ENCODE assay signal across 8 mouse cellular contexts in the genomic region with DNA sequence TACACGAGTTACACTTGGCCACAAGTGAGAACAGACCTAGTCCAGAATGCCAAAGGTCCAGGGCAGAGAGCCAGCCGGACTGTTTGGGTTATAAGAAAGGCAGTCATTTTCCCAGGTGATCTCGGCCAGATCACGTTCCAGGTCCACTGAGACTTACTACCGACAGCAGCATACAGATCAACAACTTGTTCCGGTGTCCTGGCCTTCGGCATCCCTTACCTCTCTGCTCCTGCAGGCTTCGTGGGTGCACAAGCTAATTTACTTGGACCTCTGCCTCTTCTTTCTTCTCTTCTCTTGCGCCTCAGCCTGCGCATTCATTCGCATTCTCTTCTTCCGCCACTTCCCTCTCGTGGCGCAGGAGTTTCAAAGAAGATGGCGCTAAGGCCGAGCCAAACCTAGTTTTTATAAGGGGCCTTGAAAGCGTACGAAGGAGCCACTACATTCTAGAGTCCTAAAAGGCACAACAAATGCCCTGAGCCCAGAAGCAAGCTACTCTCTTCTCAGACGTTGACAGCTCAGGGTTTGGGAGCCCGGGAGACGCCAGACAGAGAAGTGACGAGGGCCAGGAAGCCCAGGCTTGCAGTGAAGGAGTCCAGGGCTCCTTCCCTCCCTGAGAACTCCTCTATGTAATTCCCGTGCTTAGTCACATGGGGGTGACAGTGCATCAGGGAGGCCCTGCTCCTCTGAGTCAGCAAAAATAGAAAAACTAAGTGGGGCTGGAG. TPM values are rescaled to one million over a fixed set of nuclear protein-coding genes. Genes with fewer than 3 reads are reported as not detected.
DNase-seq lines count a peak whose midpoint lies in the region; ATAC-seq and TF ChIP-seq lines count a peak whose summit lies in the region.

No protein-coding gene starts in this region.

- WGBS in limb, embryonic 11.5 days, result 4% methylated on average over 23 of the region's 23 CpGs
- WGBS in midbrain, embryonic 12.5 days, result 5% methylated on average over 23 of the region's 23 CpGs

- H3K36me3 ChIP-seq in limb, embryonic 11.5 days (ENCODE audit: control insufficient read depth, insufficient read depth, low read length), result no peaks in the 10 kb centered on the region
- H3K36me3 ChIP-seq in midbrain, embryonic 12.5 days, result no peaks in the 10 kb centered on the region

- H3K27me3 ChIP-seq in limb, embryonic 11.5 days (ENCODE audit: control insufficient read depth, insufficient read depth, low read length), result no peaks in the 10 kb centered on the region
- H3K27me3 ChIP-seq in midbrain, embryonic 12.5 days, result no peaks in the 10 kb centered on the region

- peak; percentile 60 for TF ChIP-seq POLR2A in embryonic fibroblast, embryonic 13.5 days (IDR thresholded peaks at IDR 0.05; ENCODE audit: low read depth, low read length)

- no peaks in the 10 kb centered on the region for H3K4me1 ChIP-seq in embryonic fibroblast, embryonic 13.5 days (ENCODE audit: control insufficient read depth, insufficient read depth, low read length)
- no peaks in the 10 kb centered on the region for H3K4me1 ChIP-seq in limb, embryonic 11.5 days (ENCODE audit: control insufficient read depth, insufficient read depth, low read length)
- H3K4me1 ChIP-seq in midbrain, embryonic 12.5 days, result no peaks in the 10 kb centered on the region

- H3K4me2 ChIP-seq in limb, embryonic 11.5 days (ENCODE audit: low read depth, severe bottlenecking), result peak overlapping the region; percentile 60
- H3K4me2 ChIP-seq in midbrain, embryonic 12.5 days (replicated peaks), result peak overlapping the region; percentile 45

- H3K4me3 ChIP-seq in embryonic fibroblast, embryonic 13.5 days (ENCODE audit: insufficient read depth, low read length), result peak overlapping the region; percentile 5; the same call in 1 of the 2 replicates
- H3K4me3 ChIP-seq in limb, embryonic 11.5 days (ENCODE audit: low read depth, low read length), result peak overlapping the region; percentile 18
- peak overlapping the region; percentile 23 for H3K4me3 ChIP-seq in midbrain, embryonic 12.5 days

- peak overlapping the region; percentile 65 for H3K27ac ChIP-seq in embryonic fibroblast, embryonic 13.5 days (ENCODE audit: insufficient read depth, low read length)
- peak overlapping the region; percentile 47; the same call in 1 of the 2 replicates for H3K27ac ChIP-seq in limb, embryonic 11.5 days (replicated peaks; ENCODE audit: low read depth, low read length)
- H3K27ac ChIP-seq in midbrain, embryonic 12.5 days (replicated peaks), result peak overlapping the region; percentile 52; the same call in 1 of the 2 replicates

- peak overlapping the region; percentile 46 for H3K9ac ChIP-seq in limb, embryonic 11.5 days (ENCODE audit: low read length)
- peak overlapping the region; percentile 20; the same call in 1 of the 2 replicates for H3K9ac ChIP-seq in midbrain, embryonic 12.5 days (replicated peaks)

- peak; percentile 77; the same call in 1 of the 2 replicates for ATAC-seq in limb, embryonic 11.5 days (ENCODE audit: insufficient number of reproducible peaks, low FRiP score, low TSS enrichment, low read depth)
- ATAC-seq in midbrain, embryonic 12.5 days (ENCODE audit: low FRiP score, low read depth), result no peak

- H3K9me3 ChIP-seq in limb, embryonic 11.5 days (ENCODE audit: control insufficient read depth, low read length), result no peaks in the 10 kb centered on the region
- no peaks in the 10 kb centered on the region for H3K9me3 ChIP-seq in midbrain, embryonic 12.5 days

- peak; percentile 62; the same call in 1 of the 2 replicates for TF ChIP-seq CTCF in embryonic fibroblast, embryonic 13.5 days (IDR thresholded peaks at IDR 0.05; ENCODE audit: borderline replicate concordance, insufficient read depth, low read length)

- peak; percentile 59 for DNase-seq in CD4-positive, CD25-positive, alpha-beta regulatory T cell, adult 2 months (ENCODE audit: low read depth, low spot score)
- DNase-seq in brain, adult 2 months (ENCODE audit: low read depth, low spot score), result peak; percentile 94
- DNase-seq in heart, adult 9 months (ENCODE audit: low spot score in 2 of 2), result peak; percentile 83 to 86
- peak; percentile 82 to 84 for DNase-seq in kidney, adult 8-10 months
- peak; percentile 76 for DNase-seq in limb, embryonic 11.5 days (ENCODE audit: low spot score)
- DNase-seq in skeletal muscle tissue, adult 2 months (ENCODE audit: low read depth, low spot score), result peak; percentile 82

RNA-seq across cellular contexts. Expression of gene Nsd1, which starts 27.2 kb away (rescaled TPM):
- 73.9 and 86.2 TPM in 2 replicates for polyA plus RNA-seq in embryonic fibroblast, embryonic 13.5 days (2011; ENCODE audit: insufficient read length, low read depth, missing spikeins)
- polyA plus RNA-seq in limb, embryonic 11.5 days (2014; fragmentation: Nextera tagmentation; extraction: Ambion mirVana), result 69.0 and 70.0 TPM in 2 replicates
- 81.7 and 83.6 TPM in 2 replicates for polyA plus RNA-seq in midbrain, embryonic 12.5 days (2016; fragmentation: Nextera tagmentation; extraction: Ambion mirVana)

RNA-seq across cellular contexts. Expression of gene Fgfr4, which starts 29.9 kb away (rescaled TPM):
- not detected in 2 replicates for polyA plus RNA-seq in embryonic fibroblast, embryonic 13.5 days (2011; ENCODE audit: insufficient read length, low read depth, missing spikeins)
- polyA plus RNA-seq in limb, embryonic 11.5 days (2014; fragmentation: Nextera tagmentation; extraction: Ambion mirVana), result 3.9 and 4.4 TPM in 2 replicates
- 0.37 and 0.70 TPM in 2 replicates for polyA plus RNA-seq in midbrain, embryonic 12.5 days (2016; fragmentation: Nextera tagmentation; extraction: Ambion mirVana)

RNA-seq across cellular contexts. Expression of gene Gm17617, which starts 49.0 kb away (rescaled TPM):
- not detected in 2 replicates for polyA plus RNA-seq in embryonic fibroblast, embryonic 13.5 days (2011; ENCODE audit: insufficient read length, low read depth, missing spikeins)
- polyA plus RNA-seq in limb, embryonic 11.5 days (2014; fragmentation: Nextera tagmentation; extraction: Ambion mirVana), result not detected in 2 replicates
- polyA plus RNA-seq in midbrain, embryonic 12.5 days (2016; fragmentation: Nextera tagmentation; extraction: Ambion mirVana), result not detected in 2 replicates
